Mouse (Mus musculus) liver, embryonic 16.5 days (tissue): ENCODE results near the gene Rnpepl1. TPM values are rescaled to one million over a fixed set of nuclear protein-coding genes. Genes with fewer than 3 reads are reported as not detected.

Experiments
- ATAC-seq: fragments of 200-750 bp; cut with Nextera tagmentation; 2 replicates; pipeline ENCODE4 v1.8.0; 2017; ENCODE audit warnings: low read depth, mild to moderate bottlenecking, moderate number of reproducible peaks, moderate library complexity
- H3K27ac ChIP-seq: fragments of 300-500 bp; sonication (generic); 2 replicates; pipeline ENCODE4 v1.5.1; 2014; ENCODE audit warnings: mild to moderate bottlenecking, low read length
- H3K27me3 ChIP-seq: fragments of 300-500 bp; sonication (generic); 2 replicates; pipeline ENCODE4 v1.6.1; 2014; ENCODE audit warnings: low read depth, low read length, mixed read lengths; ENCODE audit not compliant: control insufficient read depth, insufficient read depth
- H3K36me3 ChIP-seq: fragments of 300-500 bp; sonication (generic); 2 replicates; pipeline ENCODE4 v1.6.1; 2014; ENCODE audit warnings: mild to moderate bottlenecking; ENCODE audit not compliant: control insufficient read depth, insufficient read depth
- H3K4me1 ChIP-seq: fragments of 300-500 bp; sonication (generic); 2 replicates; pipeline ENCODE4 v1.6.1; 2014; ENCODE audit warnings: low read depth, low read length, mixed read lengths; ENCODE audit not compliant: control insufficient read depth
- H3K4me2 ChIP-seq: fragments of 300-500 bp; sonication (generic); 2 replicates; pipeline ENCODE4 v1.6.1; 2014; ENCODE audit warnings: low read depth, low read length, mixed read lengths
- H3K4me3 ChIP-seq: fragments of 300-500 bp; sonication (generic); 2 replicates; pipeline ENCODE4 v1.5.1; 2014; ENCODE audit warnings: low read depth, mild to moderate bottlenecking, low read length
- H3K9ac ChIP-seq: fragments of 300-500 bp; sonication (generic); 2 replicates; pipeline ENCODE4 v1.6.1; 2014; ENCODE audit warnings: low read depth, low read length
- H3K9me3 ChIP-seq: fragments of 300-500 bp; sonication (generic); replicated peaks from 2 replicates; pipeline ENCODE4 v1.6.1; 2016; ENCODE audit warnings: low read length; ENCODE audit not compliant: control insufficient read depth
- WGBS: fragments of 180-500 bp; shearing (Covaris S2); extraction: QIAGEN DNeasy Blood & Tissue Kit; methylation state at CpG from one replicate; pipeline ENCODE4 v1.1.7; 2014; ENCODE audit not compliant: insufficient replicate concordance; 5-methylcytosine and 5-hydroxymethylcytosine counted together
- polyA plus RNA-seq: library from polyadenylated mRNA; unstranded; fragments of >200 nt; fragmentation: Nextera tagmentation; extraction: Ambion mirVana; gene quantifications from 2 replicates; pipeline ENCODE4 v1.2.1, GENCODE M21; 2015

The Rnpepl1 gene
- polyA plus RNA-seq, 1 experiment from 2014 or later: 7.8 TPM

DNA sequence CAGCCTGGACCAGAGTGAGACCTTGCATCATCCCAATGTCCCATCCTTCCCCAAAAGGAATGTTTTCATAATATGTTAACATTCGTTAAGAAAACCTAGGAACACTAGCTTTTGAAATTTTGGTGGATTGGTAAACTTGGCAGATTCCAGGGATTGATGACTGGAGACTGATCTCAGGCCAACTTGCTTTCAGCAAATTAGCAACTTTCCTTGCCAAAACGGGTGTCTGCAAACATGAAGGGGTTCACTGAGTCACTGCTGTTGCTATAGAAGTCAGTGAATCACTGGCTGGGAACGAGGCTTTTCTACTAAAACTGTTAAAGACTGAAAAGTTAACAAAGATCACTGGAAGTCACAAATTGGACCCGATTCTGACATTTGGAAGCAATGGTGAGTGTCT lies 7.0 kb upstream of the Rnpepl1 start:
- no peak overlapping the region for H3K27ac ChIP-seq
- no peak overlapping the region for H3K9ac ChIP-seq
- no peaks in the 10 kb centered on the region for H3K36me3 ChIP-seq
- no peak overlapping the region for H3K4me3 ChIP-seq
- ATAC-seq: no peak
- WGBS: 51% methylated on average over 4 of the region's 4 CpGs
- H3K27me3 ChIP-seq: peaks cover 9% of the 10 kb centered on the region
- peaks cover 15% of the 10 kb centered on the region for H3K4me1 ChIP-seq
- H3K9me3 ChIP-seq: no peaks in the 10 kb centered on the region
- no peak overlapping the region for H3K4me2 ChIP-seq

DNA sequence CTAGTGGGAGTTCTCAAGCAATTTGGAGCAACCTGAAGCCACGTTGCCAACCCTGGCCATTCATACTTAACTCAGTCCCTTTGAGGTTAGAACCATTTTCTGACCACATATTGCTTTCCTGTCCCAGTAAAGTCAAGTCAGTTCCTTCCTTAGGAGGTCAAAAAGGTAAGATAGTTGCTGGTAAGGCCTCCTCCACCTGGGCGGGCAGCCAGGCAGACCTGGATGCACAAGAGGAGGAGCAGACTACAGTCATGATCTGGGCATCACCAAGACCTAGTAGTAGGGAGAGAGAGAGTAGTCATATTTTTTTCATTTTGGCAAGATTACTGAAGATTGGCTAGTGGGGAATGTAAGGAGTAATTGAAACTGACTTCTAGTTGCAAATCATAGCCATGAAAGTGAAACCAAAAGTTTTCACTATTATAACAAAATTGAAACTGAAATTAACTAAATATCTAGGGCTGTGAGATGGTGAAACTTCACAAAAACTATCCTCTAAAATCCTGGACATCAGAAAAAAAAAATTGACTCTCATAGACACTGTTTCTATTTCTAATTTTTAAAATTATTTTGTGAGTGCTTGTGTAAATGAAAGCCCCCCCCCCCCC lies 4.8 kb upstream of the Rnpepl1 start:
- H3K4me2 ChIP-seq: peak overlapping the region; percentile 93; the same call in 1 of the 2 replicates

DNA sequence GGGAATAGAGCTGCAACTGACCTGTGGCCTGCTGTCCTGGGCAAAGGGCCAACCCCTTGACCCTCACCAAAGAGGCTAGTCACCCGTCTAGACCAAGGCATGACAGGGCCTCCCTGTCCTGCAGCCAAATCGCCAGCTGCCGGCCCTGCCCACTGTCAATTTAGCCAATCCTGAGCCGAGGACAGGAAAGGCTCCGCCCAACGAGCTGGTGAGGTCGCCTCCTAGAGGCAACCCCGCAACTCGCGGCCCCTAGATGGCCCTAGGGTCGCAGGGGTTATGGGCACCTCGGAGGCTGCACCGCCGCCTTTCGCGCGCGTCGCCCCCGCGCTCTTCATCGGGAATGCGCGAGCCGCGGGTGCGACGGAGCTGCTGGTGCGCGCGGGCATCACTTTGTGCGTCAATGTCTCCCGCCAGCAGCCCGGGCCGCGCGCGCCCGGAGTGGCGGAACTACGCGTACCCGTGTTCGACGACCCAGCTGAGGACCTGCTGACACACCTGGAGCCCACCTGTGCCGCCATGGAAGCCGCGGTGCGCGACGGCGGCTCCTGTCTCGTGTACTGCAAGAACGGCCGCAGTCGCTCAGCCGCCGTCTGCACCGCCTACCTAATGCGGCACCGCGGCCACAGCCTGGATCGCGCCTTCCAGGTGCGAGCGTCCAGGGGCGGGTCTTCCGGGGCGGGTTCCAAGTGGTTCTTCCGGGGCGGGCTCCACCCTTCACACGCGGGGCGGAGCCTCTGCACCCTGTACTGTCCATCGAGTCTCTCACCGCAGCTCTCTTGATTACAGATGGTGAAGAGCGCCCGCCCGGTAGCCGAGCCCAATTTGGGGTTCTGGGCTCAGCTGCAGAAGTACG lies 3.6 kb upstream of the Rnpepl1 start, which contains the start of gene Dusp28:
Gene Dusp28 (plus strand): TSS at position 203 of the 853 bp plus-strand sequence.
- H3K9ac ChIP-seq: peak within 1 kb of the TSS; percentile 81
- H3K27ac ChIP-seq: peak within 1 kb of the TSS; percentile 94
- H3K27me3 ChIP-seq: no peaks in the 10 kb centered on the region; the same call in 1 of the 2 replicates
- H3K4me2 ChIP-seq: peak within 1 kb of the TSS; percentile 93
- peak within 1 kb of the TSS; percentile 85 for H3K4me3 ChIP-seq
- H3K9me3 ChIP-seq: no peaks in the 10 kb centered on the region
- peaks cover 40% of the 10 kb centered on the region for H3K4me1 ChIP-seq
- under 1% methylated on average over 81 of the region's 81 CpGs for WGBS
- peak; percentile 90 for ATAC-seq
- no peaks in the 10 kb centered on the region for H3K36me3 ChIP-seq

More for the DNA sequence above, 4.8 kb upstream of the Rnpepl1 start:
- Histone ChIP-seq H3K27ac (no peak overlapping the region), H3K4me1 (peaks cover 32% of the 10 kb centered on the region), H3K36me3 (no peaks in the 10 kb centered on the region), H3K4me3 (no peak overlapping the region), H3K9ac (no peak overlapping the region), H3K27me3 (peaks cover 4% of the 10 kb centered on the region; the same call in 1 of the 2 replicates), H3K9me3 (no peaks in the 10 kb centered on the region)
- WGBS: 61% methylated on average over 2 of the region's 2 CpGs
- ATAC-seq: no peak

DNA sequence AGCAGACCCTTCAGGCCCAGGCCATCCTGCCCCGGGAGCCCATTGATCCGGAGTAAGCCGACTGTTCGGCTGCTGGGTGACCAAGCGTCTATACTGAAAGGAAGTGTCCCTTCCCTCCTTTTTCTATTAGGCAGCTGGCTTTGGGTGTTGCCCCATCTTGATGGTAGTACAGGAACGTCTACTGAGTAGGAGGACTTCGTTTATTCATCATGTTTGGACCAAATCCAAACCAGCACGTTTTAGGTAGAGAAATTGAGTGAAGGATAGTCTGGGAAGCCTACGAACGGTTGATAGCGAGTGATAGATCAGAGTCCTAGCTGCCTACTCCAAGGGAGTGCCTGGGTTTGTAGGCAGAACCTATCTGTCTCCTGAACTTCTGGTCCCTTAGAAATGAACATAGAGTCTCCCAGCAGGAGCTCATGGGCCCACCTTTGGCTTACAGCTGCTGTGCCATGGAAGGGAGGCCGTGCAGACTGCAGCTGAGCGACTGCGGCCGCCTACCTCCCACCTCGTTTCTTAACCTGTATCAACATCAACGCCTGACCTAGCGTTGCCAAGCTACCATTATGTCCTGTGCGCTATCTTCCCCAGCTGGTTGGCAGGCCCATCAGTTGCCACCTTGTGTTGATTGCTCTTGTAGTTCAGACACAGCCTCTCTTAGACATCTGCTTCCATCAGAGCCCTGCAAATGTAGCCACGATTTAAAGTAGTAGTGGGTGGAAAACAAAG lies 2.8 kb upstream of the Rnpepl1 start:
- Histone ChIP-seq H3K4me2 (peak overlapping the region; percentile 93), H3K27ac (peak overlapping the region; percentile 94), H3K4me3 (peak overlapping the region; percentile 85), H3K9ac (peak overlapping the region; percentile 79), H3K36me3 (no peaks in the 10 kb centered on the region), H3K9me3 (no peaks in the 10 kb centered on the region), H3K4me1 (peaks cover 48% of the 10 kb centered on the region), H3K27me3 (no peaks in the 10 kb centered on the region)
- no peak for ATAC-seq
- WGBS: 39% methylated on average over 20 of the region's 20 CpGs

DNA sequence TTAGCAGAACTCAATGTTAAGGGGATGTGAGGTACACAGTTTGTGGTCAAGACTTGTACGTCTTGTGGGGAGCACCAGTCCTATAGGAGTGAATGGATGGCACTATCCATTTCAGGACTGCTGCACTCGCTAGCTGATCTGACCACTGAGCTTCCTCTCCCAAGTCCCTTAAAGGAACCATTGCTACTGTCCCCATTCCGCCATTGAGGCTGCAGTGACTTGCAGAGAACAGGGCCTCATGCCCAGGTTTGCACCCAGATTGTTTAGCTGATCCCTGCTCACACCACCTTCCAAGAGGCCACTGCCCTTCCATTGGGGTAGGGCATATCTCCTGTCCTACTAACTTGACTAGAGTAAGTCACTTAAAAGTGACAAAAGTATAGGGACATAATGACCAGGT lies 1.9 kb upstream of the Rnpepl1 start:
- no peak overlapping the region for H3K4me2 ChIP-seq
- H3K36me3 ChIP-seq: no peaks in the 10 kb centered on the region
- no peak for ATAC-seq
- peaks cover 46% of the 10 kb centered on the region for H3K4me1 ChIP-seq
- 87% methylated on average over 3 of the region's 3 CpGs for WGBS
- H3K27me3 ChIP-seq: no peaks in the 10 kb centered on the region
- H3K27ac ChIP-seq: no peak overlapping the region
- no peak overlapping the region for H3K4me3 ChIP-seq
- no peaks in the 10 kb centered on the region for H3K9me3 ChIP-seq
- no peak overlapping the region for H3K9ac ChIP-seq

DNA sequence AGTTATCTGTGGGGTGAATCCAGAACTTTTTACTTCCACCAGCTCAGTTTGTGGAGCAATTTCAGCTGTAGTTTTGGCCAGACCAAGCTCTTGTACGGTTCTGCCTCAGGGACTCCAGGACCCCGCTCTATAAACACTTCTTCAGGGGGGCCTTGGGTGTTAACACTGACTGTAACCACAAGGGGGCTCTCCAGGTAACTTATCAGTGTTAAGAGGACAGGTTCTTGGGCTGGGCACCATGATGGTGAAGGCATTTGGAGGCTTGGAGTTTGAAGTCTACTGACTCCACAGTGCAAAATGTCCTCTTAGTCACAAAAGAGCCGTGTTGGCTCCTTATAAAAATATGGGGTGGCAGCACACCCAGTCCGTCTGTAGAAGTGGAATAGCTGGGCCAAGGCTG lies 1.5 kb upstream of the Rnpepl1 start:
- H3K9ac ChIP-seq: no peak overlapping the region
- no peaks in the 10 kb centered on the region for H3K27me3 ChIP-seq
- no peak for ATAC-seq
- no peak overlapping the region for H3K27ac ChIP-seq
- peaks cover 46% of the 10 kb centered on the region for H3K4me1 ChIP-seq
- H3K9me3 ChIP-seq: no peaks in the 10 kb centered on the region
- no peak overlapping the region for H3K4me2 ChIP-seq
- no peak overlapping the region for H3K4me3 ChIP-seq
- H3K36me3 ChIP-seq: no peaks in the 10 kb centered on the region
- 58% methylated on average over 4 of the region's 4 CpGs for WGBS

DNA sequence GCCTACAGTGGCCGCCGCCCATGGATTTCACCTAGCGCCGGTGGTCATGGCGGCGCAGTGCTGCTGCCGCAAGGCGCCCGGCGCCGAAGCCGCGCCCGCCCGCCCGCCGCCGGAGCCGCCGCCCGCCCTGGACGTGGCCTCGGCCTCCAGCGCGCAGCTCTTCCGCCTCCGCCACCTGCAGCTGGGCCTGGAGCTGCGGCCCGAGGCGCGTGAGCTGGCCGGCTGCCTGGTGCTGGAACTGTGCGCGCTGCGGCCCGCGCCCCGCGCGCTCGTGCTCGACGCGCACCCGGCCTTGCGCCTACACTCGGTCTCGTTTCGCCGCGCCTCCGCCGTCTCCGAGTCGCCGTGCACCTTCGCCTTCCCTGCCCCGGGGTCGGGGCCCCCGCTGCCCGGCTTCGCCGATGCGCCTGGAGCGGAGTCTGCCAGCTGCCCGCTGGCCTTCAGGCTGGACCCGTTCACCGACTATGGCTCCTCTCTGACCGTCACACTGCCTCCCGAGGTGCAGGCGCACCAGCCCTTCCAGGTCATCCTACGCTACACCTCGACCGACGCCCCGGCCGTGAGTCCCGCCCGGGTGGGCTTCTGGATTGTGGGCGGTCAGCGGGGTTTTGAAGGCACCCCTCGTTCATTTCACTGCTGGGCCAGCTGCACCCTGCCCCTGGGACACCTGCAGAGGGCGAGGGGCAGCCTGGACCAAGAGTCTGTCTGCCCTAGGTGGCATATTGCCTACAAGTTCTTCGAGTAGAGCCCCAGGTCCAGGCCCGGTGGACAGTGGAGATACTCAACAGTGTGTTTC lies 540 bp downstream of the Rnpepl1 start:
- peak overlapping the region; percentile 83 for H3K9ac ChIP-seq
- H3K9me3 ChIP-seq: no peaks in the 10 kb centered on the region
- H3K4me2 ChIP-seq: peak overlapping the region; percentile 91
- H3K27ac ChIP-seq: peak overlapping the region; percentile 85
- 1% methylated on average over 61 of the region's 85 CpGs for WGBS
- H3K27me3 ChIP-seq: no peaks in the 10 kb centered on the region
- H3K36me3 ChIP-seq: 0 out of 2 replicates have a peak, but pooled peaks cover 2% of the 10 kb centered on the region
- peak overlapping the region; percentile 69 for H3K4me3 ChIP-seq
- peak; percentile 9; the same call in 1 of the 2 replicates for ATAC-seq
- H3K4me1 ChIP-seq: peaks cover 46% of the 10 kb centered on the region

DNA sequence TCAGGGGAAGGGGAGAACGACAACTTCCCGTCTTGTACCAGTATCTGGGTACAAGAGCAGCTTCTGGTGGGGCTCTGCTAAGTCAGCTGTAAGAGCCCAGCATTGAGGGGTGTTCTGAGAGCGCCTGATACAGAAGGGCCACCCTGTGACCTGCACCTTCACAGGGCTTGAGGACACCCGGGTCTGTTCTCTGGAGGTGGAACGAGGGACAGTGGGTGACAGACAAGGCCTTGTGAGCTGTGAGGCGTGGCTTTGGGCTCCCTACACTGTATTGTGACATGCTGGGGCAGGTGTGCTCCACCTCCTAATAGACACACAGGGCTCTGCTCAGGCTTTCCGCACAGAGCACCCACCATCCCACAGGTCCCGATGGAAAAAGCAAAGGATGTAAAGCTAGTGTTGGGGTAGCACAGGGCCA lies 1.1 kb downstream of the Rnpepl1 start:
- no peak for ATAC-seq
- Histone ChIP-seq H3K9ac (peak overlapping the region; percentile 83), H3K4me2 (peak overlapping the region; percentile 91), H3K27me3 (no peaks in the 10 kb centered on the region), H3K27ac (peak overlapping the region; percentile 85), H3K4me1 (peaks cover 46% of the 10 kb centered on the region), H3K9me3 (no peaks in the 10 kb centered on the region), H3K36me3 (peaks cover 7% of the 10 kb centered on the region; the same call in 1 of the 2 replicates), H3K4me3 (peak overlapping the region; percentile 69)
- 26% methylated on average over 8 of the region's 8 CpGs for WGBS
